Mouse (Mus musculus) cerebellum, adult 11-12 months (tissue): ENCODE data around the gene Pbdc1.
"Not testable (repeated sequence)": the region's sequence is repeated elsewhere in the genome, so short reads cannot be mapped to it uniquely, and the experiment has no call there.

Source experiments
- DNase-seq: peaks from one replicate; pipeline ENCODE4 v3.0.0; 2022

Gene Pbdc1

DNA sequence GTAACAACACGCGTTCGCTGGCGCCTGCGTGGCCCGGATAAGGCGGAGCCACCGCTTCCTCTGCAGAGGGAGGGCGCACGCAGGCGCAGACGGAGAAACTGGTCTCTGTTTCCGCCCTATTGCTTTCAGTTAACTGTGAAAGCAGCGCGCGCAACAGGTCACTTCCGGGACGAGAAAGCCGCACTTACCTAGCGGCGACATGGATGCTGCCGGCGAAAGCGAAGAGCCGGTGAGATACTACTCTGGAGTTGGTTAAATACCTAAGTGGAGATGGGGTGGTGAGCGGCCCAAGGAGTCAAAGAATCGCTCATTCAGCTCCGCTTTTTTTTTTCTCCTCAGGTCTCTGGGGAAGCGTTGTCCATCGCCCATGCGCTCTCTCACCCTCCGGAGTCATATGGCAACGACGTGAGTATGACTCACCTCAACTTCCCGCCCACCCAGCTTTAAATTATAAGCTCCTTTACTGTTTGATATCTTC is at the start of gene Pbdc1:
Gene Pbdc1 (plus strand): TSS at position 142 of the 478 bp plus-strand sequence.
- DNase-seq = peak; percentile 89

DNA sequence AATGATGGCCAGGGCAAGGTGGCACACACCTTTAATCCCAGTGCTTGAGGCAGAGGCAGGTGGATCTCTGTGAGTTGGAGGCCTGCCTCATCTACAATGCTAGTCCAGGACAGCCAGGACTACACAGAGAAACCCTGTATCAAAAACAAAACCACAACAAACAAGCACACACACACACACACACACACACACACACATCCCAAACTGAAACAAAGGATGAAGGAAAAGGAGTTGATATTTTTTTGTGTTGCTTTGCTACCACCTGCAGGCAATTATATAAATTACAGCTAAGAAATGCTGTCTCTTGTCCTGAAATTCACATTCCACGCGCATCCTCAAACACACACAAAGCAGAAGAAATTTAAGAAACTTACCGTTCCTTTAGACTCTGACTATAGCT is 41.9 kb upstream of the Pbdc1 start:
- no peak for DNase-seq

DNA sequence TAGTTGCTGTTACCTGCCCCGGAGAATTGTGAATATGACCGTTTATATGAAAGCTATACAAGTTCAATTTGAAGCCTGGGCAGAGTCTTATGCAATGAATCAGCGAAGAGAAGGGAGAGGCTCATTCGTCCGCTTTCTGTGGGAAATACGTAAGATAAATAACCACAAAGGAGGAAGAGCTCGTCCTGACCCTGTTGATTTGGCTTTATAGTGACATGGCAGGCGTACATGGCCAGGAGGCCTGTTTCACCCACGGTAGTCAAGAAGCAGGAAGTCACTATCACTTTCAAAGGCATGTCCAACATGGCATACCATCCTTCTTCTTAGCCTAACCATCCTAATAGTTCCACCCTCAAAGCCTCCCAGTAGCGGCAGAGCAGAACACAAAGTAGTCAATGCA is 15.3 kb upstream of the Pbdc1 start:
- DNase-seq = no peak

DNA sequence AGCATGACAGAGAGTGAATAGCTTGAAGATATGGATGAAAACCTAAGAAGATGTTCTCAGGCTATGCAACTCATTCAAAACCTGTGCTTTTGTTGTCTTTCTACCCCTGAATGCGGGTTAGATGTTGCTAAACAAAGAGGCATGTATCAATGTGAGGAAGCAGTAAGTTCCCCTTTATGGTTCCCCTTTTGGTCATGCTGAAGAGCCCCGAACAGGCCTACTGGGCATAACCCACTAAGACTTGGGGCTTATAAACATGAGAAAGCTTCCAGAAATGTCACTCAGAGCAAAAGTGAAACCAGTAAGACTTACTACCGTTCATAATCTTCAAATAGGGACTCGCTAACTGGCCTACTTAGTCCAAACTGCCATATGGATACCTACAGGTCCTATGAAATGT is 14.8 kb upstream of the Pbdc1 start:
- no peak for DNase-seq

DNA sequence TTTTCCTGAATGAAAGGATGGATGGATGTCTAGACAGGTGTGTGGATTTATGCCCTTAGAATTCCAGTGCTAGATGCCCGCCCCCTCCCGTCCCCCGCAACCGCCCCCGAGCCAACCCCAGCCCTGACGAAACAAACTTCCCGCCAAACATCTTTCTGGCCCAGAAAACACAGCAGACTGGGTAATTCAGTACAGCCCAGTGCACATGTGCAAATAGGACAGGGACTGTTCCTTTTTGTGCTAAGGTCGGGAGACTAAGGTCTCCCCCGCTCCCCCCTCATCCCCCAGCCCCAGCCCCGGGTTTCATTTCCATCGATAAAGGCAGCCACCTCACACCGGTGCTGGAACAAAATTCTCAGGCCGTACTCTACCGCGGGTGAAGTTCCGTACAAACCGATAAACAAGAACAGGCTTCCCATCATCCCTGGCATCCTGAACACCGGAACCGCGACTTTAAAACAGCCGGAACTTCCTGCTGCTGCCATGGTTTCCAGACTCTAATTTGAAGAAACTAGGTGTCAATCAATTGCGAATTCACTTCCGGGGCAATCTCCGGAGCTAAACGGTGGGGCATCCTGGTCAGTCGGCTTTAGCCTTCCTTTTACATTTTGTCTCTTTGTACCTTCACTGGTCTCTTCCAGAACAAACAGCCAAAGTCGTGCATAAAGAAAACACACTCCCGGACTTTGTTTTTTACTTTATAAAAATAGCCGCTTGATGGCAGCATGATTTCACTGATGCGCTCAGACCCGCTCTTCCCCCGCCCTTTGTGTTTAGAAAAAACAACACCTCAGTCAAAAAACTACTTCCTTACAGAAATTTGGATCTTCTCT is 9.7 kb upstream of the Pbdc1 start:
- peak; percentile 75 for DNase-seq

DNA sequence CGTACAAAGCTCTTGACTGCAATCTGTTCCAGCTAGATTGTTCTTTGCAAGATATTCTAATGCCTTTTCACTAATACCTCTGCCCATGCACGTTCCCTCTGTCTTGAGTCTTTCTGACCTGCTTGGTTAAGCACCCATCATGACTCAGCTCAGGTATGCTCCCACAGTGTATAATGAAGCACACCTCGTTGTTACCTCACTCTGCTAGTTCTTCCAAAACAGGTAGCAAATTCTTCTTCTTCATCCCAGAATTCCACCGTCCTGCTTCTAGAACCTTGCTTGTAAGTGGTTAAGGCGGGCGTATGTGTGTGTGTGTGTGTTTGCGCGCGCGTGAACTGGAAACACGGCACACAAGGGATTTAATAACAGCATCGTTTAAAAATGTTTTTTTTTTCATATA is 405 bp upstream of the Pbdc1 start:
- DNase-seq = no peak

DNA sequence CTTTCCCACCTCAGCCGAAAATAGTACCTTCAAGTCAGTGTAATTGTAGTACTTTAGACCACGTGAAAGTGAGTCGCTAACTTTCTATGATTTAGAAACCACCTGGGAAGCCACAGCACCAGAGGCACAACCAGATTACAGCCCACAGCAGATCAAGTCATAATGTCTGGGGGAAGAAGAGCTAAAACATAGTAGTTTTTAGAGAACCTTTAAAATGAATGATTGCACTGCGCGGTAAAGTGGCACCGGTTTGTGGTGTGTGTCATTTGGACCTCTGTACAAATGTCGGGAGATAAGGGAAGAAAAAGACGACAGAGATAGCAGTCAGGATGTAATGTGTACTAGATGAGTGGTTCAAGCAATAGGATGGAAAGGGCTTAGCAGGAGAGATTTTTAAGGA is 540 bp downstream of the Pbdc1 start:
- no peak for DNase-seq

DNA sequence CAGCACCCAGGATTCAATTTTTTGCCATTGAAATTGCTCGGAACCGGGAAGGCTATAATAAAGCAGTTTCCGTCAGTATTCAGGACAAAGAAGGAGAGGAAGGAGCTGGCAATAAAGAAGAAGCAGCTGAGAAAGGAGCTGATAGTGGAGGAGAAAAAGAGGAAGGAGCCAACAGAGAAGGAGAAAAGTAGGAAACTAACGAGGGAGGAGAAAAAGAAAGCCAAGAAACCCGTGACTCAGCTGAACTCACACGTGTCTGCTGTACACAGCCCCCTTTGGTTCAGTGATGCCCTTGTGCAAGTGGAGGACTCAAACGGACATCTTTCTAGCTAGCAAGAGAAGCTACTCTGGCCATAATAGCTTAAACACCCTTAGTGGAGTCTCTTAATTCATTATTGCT is 3.5 kb downstream of the Pbdc1 start:
- not testable (repeated sequence) for DNase-seq

DNA sequence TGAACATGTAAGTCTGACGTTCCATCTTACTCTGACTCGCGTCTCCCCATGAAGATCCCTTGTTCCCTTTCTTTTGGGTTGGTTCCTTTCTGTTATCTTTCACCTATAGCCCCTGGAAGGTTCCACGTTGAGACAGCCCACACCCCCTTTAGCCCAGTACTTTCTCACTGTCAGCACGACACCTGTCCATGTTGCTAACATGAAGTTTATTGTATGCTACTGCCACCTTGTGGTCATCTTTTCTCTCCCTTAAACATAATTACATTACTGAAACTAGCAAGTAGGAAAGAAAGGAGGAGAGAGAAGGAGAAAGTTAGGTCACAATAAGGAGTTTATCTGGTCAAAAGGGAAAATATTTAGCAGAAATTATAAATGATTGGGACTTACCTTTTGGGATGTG is 24.6 kb downstream of the Pbdc1 start:
- DNase-seq = no peak

DNA sequence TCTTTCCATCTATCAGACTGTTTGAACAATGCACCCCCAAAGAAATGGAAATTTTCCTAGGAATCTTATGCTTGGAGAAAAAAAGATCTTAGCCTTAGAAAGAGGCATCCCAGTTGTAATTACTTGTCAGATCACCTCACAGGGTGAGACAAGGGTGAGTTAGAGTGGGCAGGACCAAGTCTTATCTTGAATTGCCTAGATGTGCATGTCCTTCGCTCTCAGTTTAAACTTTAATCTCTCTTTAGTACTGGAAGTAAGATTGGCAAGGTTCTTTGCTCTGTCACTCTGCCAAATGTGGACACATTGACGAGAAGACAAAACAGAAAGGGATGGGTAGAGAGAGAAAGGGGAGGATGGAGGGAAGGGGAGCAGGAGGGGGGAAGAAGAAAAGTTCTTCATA is 35.4 kb downstream of the Pbdc1 start:
- no peak for DNase-seq

DNA sequence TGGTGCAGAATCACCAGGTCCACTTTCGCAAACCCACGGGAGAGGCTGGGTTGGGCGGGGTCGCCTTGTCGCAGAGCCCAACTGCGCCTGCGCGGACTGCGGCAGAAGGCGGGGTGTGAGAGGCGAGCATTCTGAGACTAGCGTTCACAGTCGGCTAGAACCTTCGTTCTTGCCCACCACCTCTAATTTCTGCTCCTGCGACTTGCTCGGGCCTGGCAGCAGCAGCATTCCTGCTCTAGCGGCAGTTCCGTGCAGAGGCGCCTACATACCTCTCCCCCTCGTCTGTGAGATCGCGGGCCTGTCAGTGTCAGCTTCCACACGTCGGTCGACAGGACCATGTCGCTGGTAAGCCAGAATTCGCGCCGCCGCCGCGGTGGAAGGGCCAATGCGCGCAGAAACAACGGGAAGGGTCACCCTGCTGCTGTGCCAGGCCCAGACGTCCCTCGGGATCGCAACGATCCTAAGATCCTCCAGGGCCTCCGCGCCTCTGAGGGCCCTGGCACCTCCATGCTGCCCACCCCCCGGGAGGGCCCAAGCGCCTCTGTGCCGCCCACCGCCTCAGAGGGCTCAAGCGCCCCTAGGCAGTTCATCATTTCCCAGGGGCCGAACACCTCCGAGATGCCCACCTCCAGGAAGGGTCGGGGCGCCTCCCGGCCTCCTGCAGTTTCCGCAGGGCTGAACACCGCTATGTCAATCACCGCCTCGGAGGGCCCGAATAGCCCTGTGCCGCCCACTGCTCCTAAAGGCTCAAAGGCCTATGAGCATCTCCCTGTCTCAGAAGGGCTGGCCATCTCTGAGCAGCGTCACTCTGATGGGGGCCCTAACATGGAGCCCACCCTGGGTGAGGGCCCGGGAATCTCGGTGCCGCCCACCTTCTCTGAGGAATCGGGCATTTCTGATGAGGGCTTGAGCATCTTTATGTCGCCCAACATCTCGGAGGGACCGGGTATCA is 41.0 kb downstream of the Pbdc1 start, which contains the start of gene Magee1:
Gene Magee1 (plus strand): TSS at position 104 of the 952 bp plus-strand sequence.
- peak; percentile 92 for DNase-seq

DNA sequence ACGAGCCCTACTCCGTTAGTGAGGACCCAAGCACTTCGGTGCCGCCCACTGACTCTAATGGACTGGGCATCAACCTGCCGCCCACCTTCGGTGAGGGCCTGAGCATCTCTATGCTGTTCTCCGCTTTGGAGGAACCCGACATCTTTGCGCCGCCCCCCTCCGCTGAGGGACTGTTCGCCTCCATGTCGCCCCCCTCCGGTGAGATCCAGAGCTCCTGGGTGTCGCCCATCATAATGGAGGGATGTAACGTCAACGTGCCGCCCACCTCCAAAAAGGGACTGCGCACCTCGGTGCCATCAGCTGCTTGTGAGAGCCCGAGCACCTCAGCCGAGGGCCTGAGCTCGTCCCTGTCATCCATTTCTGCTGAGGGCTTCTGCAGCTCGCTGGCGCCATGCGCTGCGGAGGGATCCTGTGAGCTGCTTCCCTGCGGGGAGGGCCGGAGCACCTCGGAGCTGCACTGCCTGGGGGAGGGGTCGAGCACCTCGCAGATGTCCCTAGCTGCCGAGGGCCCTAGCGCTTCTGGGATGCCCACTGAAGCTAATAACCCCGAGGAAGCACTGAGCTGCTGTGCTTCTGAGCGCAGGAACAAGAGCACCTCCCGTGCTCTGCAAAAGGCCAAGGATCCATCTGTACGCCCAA is 41.8 kb downstream of the Pbdc1 start:
- DNase-seq = peak; percentile 82

DNA sequence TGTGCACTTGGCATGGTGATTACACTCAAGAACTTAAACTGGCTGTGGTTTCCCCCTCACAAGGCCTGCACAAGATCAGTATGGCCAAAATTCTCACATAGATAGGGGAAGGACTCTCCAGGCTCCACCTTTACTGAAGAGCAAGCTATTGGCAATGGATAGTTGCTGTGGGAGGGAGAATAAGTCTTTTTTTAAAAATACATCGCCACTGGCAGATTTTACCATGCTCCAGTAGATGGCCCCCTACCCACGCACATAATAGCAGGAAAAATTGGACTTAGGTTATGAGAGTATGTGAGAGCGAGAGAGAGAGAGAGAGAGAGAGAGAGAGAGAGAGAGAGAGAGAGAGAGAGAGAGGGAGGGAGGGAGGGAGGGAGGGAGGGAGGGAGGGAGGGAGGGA is 45.3 kb downstream of the Pbdc1 start:
- no peak for DNase-seq

DNA sequence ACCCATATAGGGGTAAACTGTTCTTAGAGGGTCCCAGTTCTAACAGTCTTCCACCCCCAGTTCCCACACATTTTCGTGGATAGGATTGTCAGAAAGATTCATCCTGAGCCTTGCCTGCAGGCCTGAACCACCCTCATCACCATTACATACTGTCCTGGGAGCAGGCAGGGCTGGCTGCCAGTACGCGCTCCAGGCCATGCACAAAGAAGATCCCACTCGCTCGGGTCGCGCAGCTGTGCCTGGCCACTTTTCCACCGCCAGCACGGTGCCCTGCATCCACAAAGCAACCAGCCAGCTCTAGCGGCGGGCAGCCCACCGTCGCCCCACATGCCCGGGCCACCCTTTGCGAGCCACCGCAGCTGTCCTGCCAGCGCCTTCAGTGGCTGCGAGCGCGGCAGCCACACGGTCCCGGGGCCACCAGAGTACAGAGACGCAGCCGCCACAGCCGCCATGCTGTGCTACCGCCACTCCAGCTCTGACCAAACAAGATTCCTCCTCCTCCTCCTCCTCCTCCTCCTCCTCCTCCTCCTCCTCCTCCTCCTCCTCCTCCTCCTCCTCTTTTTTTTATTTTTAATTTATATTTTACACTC is 72.4 kb downstream of the Pbdc1 start:
- DNase-seq = no peak

DNA sequence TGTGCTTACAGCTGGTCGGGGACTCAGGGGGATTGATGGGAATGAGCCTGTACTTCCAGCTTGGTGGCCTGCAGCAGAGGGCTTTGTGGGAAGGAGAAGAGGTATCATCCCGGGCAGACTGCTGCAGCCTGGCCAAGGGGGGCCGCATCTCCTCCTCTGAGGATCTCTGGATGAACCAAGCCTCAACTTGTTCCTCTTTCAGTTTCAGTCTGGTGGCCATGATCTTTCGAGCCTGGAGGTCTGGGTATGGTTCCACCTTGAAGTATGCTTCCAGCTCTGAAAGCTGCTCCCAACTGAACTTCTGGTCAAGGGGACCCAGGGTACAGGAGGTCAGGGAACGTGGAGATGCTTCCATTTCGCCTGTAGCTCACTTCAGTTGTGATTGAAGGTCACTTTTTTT is 85.5 kb downstream of the Pbdc1 start:
- DNase-seq = not testable (repeated sequence)
